Mouse (Mus musculus): ENCODE data around the gene Erc2. TPM values are rescaled to one million over a fixed set of nuclear protein-coding genes. Genes with fewer than 3 reads are reported as not detected.
A peak's percentile ranks its signal among the peaks of the same experiment; 100 is the strongest.

The Erc2 gene
- polyA plus RNA-seq, 1 experiment from 2014 or later, result 4.3 TPM

GRCm38 (mm10) chr14:27654670-27655069 lies 32.4 kb downstream of the Erc2 start:
- Histone ChIP-seq H3K9ac (ENCODE audit: low read depth, low read length) (no peak overlapping the region; the same call in 1 of the 2 replicates), H3K4me2 (ENCODE audit: low read depth, low read length) (no peak overlapping the region), H3K9me3 (ENCODE audit: control insufficient read depth, low read length) (no peaks in the 10 kb centered on the region), H3K4me3 (ENCODE audit: low read length) (no peak overlapping the region), H3K27ac (ENCODE audit: low read length) (no peak overlapping the region), H3K27me3 (replicated peaks; ENCODE audit: control insufficient read depth, insufficient read depth, low read length) (no peaks in the 10 kb centered on the region), H3K36me3 (ENCODE audit: control insufficient read depth, insufficient read depth, low read length) (no peaks in the 10 kb centered on the region), H3K4me1 (ENCODE audit: control insufficient read depth, insufficient read depth, low read length) (no peaks in the 10 kb centered on the region; the same call in 1 of the 2 replicates)
- ATAC-seq, result no peak
- WGBS, result 18% methylated on average over 11 of the region's 11 CpGs

DNA sequence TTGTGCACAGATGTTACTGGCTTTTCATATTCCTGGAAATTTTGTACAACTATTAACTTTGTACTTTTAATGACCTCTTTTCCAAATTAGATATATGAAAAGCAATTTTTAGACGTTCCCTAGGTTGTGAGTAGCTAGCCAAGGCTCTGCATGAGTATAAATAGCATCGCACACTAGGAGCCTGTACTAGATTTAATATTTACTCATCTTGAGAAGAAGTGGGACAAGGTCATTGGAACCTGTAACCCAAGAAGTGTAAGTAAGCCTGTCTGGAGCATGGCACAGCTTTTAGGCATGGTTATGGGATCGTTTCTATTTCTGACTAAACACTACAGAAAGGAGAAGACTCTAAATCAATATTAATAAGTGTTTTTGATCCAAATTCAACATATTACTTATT lies 36.4 kb downstream of the Erc2 start:
- no peak overlapping the region for H3K4me3 ChIP-seq (ENCODE audit: low read length)
- no peaks in the 10 kb centered on the region for H3K27me3 ChIP-seq (replicated peaks; ENCODE audit: control insufficient read depth, insufficient read depth, low read length)
- no peak for ATAC-seq
- H3K4me1 ChIP-seq (ENCODE audit: control insufficient read depth, insufficient read depth, low read length), result no peaks in the 10 kb centered on the region; the same call in 1 of the 2 replicates
- 80% methylated on average over 3 of the region's 3 CpGs for WGBS
- H3K9ac ChIP-seq (ENCODE audit: low read depth, low read length), result no peak overlapping the region
- no peaks in the 10 kb centered on the region for H3K9me3 ChIP-seq (ENCODE audit: control insufficient read depth, low read length)
- no peak overlapping the region for H3K4me2 ChIP-seq (ENCODE audit: low read depth, low read length)
- no peaks in the 10 kb centered on the region for H3K36me3 ChIP-seq (ENCODE audit: control insufficient read depth, insufficient read depth, low read length)
- no peak overlapping the region for H3K27ac ChIP-seq (ENCODE audit: low read length)

GRCm38 (mm10) chr14:27661466-27661865 lies 39.2 kb downstream of the Erc2 start:
- Histone ChIP-seq H3K27me3 (replicated peaks; ENCODE audit: control insufficient read depth, insufficient read depth, low read length) (no peaks in the 10 kb centered on the region), H3K4me2 (ENCODE audit: low read depth, low read length) (no peak overlapping the region), H3K4me1 (ENCODE audit: control insufficient read depth, insufficient read depth, low read length) (no peaks in the 10 kb centered on the region), H3K27ac (ENCODE audit: low read length) (no peak overlapping the region), H3K4me3 (ENCODE audit: low read length) (no peak overlapping the region), H3K36me3 (ENCODE audit: control insufficient read depth, insufficient read depth, low read length) (no peaks in the 10 kb centered on the region), H3K9me3 (ENCODE audit: control insufficient read depth, low read length) (no peaks in the 10 kb centered on the region), H3K9ac (ENCODE audit: low read depth, low read length) (no peak overlapping the region)
- no peak for ATAC-seq
- WGBS, result 57% methylated on average over 4 of the region's 4 CpGs

GRCm38 (mm10) chr14:27662251-27662650 lies 40.0 kb downstream of the Erc2 start:
- no peaks in the 10 kb centered on the region for H3K36me3 ChIP-seq (ENCODE audit: control insufficient read depth, insufficient read depth, low read length)
- no peak overlapping the region for H3K4me3 ChIP-seq (ENCODE audit: low read length)
- H3K4me1 ChIP-seq (ENCODE audit: control insufficient read depth, insufficient read depth, low read length), result no peaks in the 10 kb centered on the region
- no peak overlapping the region for H3K27ac ChIP-seq (ENCODE audit: low read length)
- H3K4me2 ChIP-seq (ENCODE audit: low read depth, low read length), result no peak overlapping the region
- H3K9me3 ChIP-seq (ENCODE audit: control insufficient read depth, low read length), result no peaks in the 10 kb centered on the region
- ATAC-seq, result no peak
- H3K9ac ChIP-seq (ENCODE audit: low read depth, low read length), result no peak overlapping the region
- H3K27me3 ChIP-seq (replicated peaks; ENCODE audit: control insufficient read depth, insufficient read depth, low read length), result no peaks in the 10 kb centered on the region

GRCm38 (mm10) chr14:27667016-27667852 lies 45.0 kb downstream of the Erc2 start:
- Histone ChIP-seq H3K4me1 (ENCODE audit: control insufficient read depth, insufficient read depth, low read length) (no peaks in the 10 kb centered on the region), H3K9ac (ENCODE audit: low read depth, low read length) (no peak overlapping the region), H3K4me2 (ENCODE audit: low read depth, low read length) (0 out of 2 replicates have a peak overlapping the region, but pooled peaks have one; percentile 10), H3K9me3 (ENCODE audit: control insufficient read depth, low read length) (no peaks in the 10 kb centered on the region), H3K27me3 (replicated peaks; ENCODE audit: control insufficient read depth, insufficient read depth, low read length) (no peaks in the 10 kb centered on the region), H3K4me3 (ENCODE audit: low read length) (no peak overlapping the region), H3K27ac (ENCODE audit: low read length) (peak overlapping the region; percentile 68), H3K36me3 (ENCODE audit: control insufficient read depth, insufficient read depth, low read length) (no peaks in the 10 kb centered on the region)
- ATAC-seq, result peak; percentile 94
- WGBS, result 63% methylated on average over 11 of the region's 11 CpGs

GRCm38 (mm10) chr14:27668151-27668550 lies 45.9 kb downstream of the Erc2 start:
- H3K9ac ChIP-seq (ENCODE audit: low read depth, low read length), result no peak overlapping the region
- H3K4me1 ChIP-seq (ENCODE audit: control insufficient read depth, insufficient read depth, low read length), result no peaks in the 10 kb centered on the region
- H3K27ac ChIP-seq (ENCODE audit: low read length), result no peak overlapping the region
- H3K36me3 ChIP-seq (ENCODE audit: control insufficient read depth, insufficient read depth, low read length), result no peaks in the 10 kb centered on the region
- H3K27me3 ChIP-seq (replicated peaks; ENCODE audit: control insufficient read depth, insufficient read depth, low read length), result no peaks in the 10 kb centered on the region
- no peak overlapping the region for H3K4me3 ChIP-seq (ENCODE audit: low read length)
- no peaks in the 10 kb centered on the region for H3K9me3 ChIP-seq (ENCODE audit: control insufficient read depth, low read length)
- WGBS, result 79% methylated on average over 6 of the region's 6 CpGs
- ATAC-seq, result no peak
- no peak overlapping the region for H3K4me2 ChIP-seq (ENCODE audit: low read depth, low read length)

GRCm38 (mm10) chr14:27669939-27670338 lies 47.7 kb downstream of the Erc2 start:
- ATAC-seq, result no peak
- H3K4me2 ChIP-seq (ENCODE audit: low read depth, low read length), result no peak overlapping the region
- no peak overlapping the region for H3K4me3 ChIP-seq (ENCODE audit: low read length)
- H3K4me1 ChIP-seq (ENCODE audit: control insufficient read depth, insufficient read depth, low read length), result no peaks in the 10 kb centered on the region
- H3K27ac ChIP-seq (ENCODE audit: low read length), result no peak overlapping the region
- 78% methylated on average over 3 of the region's 3 CpGs for WGBS
- no peak overlapping the region for H3K9ac ChIP-seq (ENCODE audit: low read depth, low read length)
- no peaks in the 10 kb centered on the region for H3K27me3 ChIP-seq (replicated peaks; ENCODE audit: control insufficient read depth, insufficient read depth, low read length)
- no peaks in the 10 kb centered on the region for H3K9me3 ChIP-seq (ENCODE audit: control insufficient read depth, low read length)
- no peaks in the 10 kb centered on the region for H3K36me3 ChIP-seq (ENCODE audit: control insufficient read depth, insufficient read depth, low read length)

DNA sequence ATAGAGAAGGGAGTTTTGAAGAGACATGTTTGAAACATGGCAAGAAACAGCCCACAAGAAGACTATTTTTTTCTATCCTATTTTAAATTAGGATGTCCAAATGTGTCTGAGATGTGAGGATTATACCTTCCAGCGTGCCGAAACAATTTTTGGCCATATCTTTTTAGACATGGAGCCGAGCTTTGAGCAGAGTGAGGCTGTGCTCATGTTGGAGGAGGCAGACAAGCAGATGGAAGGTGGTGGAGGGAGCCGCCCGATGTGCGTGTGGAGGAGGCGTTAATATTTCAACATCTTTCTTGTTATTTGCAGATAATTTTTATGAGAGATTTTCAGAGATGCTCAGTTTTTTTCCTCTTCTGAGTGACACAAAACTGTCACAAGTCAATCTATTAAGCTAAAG lies 50.5 kb downstream of the Erc2 start:
- Histone ChIP-seq H3K4me3 (ENCODE audit: low read length) (no peak overlapping the region), H3K9ac (ENCODE audit: low read depth, low read length) (no peak overlapping the region), H3K4me1 (ENCODE audit: control insufficient read depth, insufficient read depth, low read length) (no peaks in the 10 kb centered on the region), H3K36me3 (ENCODE audit: control insufficient read depth, insufficient read depth, low read length) (no peaks in the 10 kb centered on the region), H3K27me3 (replicated peaks; ENCODE audit: control insufficient read depth, insufficient read depth, low read length) (no peaks in the 10 kb centered on the region), H3K4me2 (ENCODE audit: low read depth, low read length) (no peak overlapping the region), H3K27ac (ENCODE audit: low read length) (no peak overlapping the region), H3K9me3 (ENCODE audit: control insufficient read depth, low read length) (no peaks in the 10 kb centered on the region)
- no peak for ATAC-seq
- 85% methylated on average over 7 of the region's 7 CpGs for WGBS

DNA sequence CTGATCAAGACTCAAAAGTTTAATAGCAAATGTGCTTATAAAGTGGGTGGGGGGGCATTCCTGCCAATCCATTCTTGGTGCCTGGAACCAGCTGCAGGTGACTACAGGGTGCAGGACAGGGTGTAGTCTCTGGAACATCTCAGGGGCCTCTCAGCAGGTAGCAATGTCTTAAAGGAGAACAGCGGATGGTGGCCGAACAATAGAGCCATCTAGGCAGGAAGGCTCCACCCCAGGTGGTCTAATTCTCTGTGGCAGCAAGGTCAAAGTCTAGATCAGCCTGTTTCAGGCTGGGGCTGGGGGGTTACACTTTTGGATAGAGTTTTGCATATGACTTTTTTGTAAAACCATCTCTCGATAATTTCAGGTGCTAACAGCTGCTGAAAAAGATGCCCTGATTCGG lies 51.9 kb downstream of the Erc2 start:
- ATAC-seq, result no peak
- H3K4me1 ChIP-seq (ENCODE audit: control insufficient read depth, insufficient read depth, low read length), result no peaks in the 10 kb centered on the region
- H3K27ac ChIP-seq (ENCODE audit: low read length), result no peak overlapping the region
- H3K36me3 ChIP-seq (ENCODE audit: control insufficient read depth, insufficient read depth, low read length), result no peaks in the 10 kb centered on the region
- H3K9ac ChIP-seq (ENCODE audit: low read depth, low read length), result no peak overlapping the region
- 79% methylated on average over 4 of the region's 4 CpGs for WGBS
- H3K27me3 ChIP-seq (replicated peaks; ENCODE audit: control insufficient read depth, insufficient read depth, low read length), result no peaks in the 10 kb centered on the region
- H3K4me2 ChIP-seq (ENCODE audit: low read depth, low read length), result no peak overlapping the region
- H3K4me3 ChIP-seq (ENCODE audit: low read length), result no peak overlapping the region
- H3K9me3 ChIP-seq (ENCODE audit: control insufficient read depth, low read length), result no peaks in the 10 kb centered on the region

- Histone ChIP-seq H3K9me3 (ENCODE audit: control insufficient read depth, low read length) (no peaks in the 10 kb centered on the region), H3K4me1 (ENCODE audit: control insufficient read depth, insufficient read depth, low read length) (no peaks in the 10 kb centered on the region), H3K9ac (ENCODE audit: low read depth, low read length) (no peak overlapping the region), H3K36me3 (ENCODE audit: control insufficient read depth, insufficient read depth, low read length) (no peaks in the 10 kb centered on the region), H3K27me3 (replicated peaks; ENCODE audit: control insufficient read depth, insufficient read depth, low read length) (no peaks in the 10 kb centered on the region), H3K4me3 (ENCODE audit: low read length) (no peak overlapping the region), H3K4me2 (ENCODE audit: low read depth, low read length) (no peak overlapping the region), H3K27ac (ENCODE audit: low read length) (no peak overlapping the region)
- ATAC-seq, result no peak
- 88% methylated on average over 10 of the region's 10 CpGs for WGBS
These were observed 52.3 kb downstream of the Erc2 start for GRCm38 (mm10) chr14:27674561-27674960.

Data from intestine, embryonic 16.5 days (tissue).